Mouse (Mus musculus): ENCODE results near the gene Mtrf1l.

GRCm38 (mm10) chr10:5805243-5805730, 18.4 kb downstream of the Mtrf1l start, which contains the start of gene Fbxo5:
- TF ChIP-seq POLR2A (IDR thresholded peaks at IDR 0.05; ENCODE audit: insufficient read depth, low read depth, low read length): no peak
- 0 out of 2 replicates have a peak, but pooled peaks have one; percentile 21 for TF ChIP-seq CTCF (IDR thresholded peaks at IDR 0.05)
- no peak for TF ChIP-seq EP300 (IDR thresholded peaks at IDR 0.05; ENCODE audit: insufficient read depth, low read depth, low read length)
